Mouse (Mus musculus): Measurements from ENCODE around the gene Rhbdd1.

GRCm38 (mm10) chr1:82433649-82434005, 117.4 kb downstream of the Rhbdd1 start:
- no peak for TF ChIP-seq POLR2A (IDR thresholded peaks at IDR 0.05; ENCODE audit: low read depth, low read length)
- TF ChIP-seq CTCF (conservative IDR thresholded peaks at IDR 0.05; ENCODE audit: insufficient read depth, insufficient read length, low read depth, low read length): no peak
